Mouse (Mus musculus): ENCODE data around the gene Crebl2.

Gene Crebl2

GRCm38 (mm10) chr6:134829786-134830700 is at the start of gene Crebl2:
TSS of gene Crebl2 (plus strand) at chr6:134830154.
- DNase-seq (ENCODE audit: low spot score in 2 of 2) = peak; percentile 99 to 100

- peak in 1 of 2 experiments; percentile 14 for DNase-seq (ENCODE audit: low spot score in 2 of 2)
Observed at GRCm38 (mm10) chr6:134781494-134781913, 48.5 kb upstream of the Crebl2 start.

DNA sequence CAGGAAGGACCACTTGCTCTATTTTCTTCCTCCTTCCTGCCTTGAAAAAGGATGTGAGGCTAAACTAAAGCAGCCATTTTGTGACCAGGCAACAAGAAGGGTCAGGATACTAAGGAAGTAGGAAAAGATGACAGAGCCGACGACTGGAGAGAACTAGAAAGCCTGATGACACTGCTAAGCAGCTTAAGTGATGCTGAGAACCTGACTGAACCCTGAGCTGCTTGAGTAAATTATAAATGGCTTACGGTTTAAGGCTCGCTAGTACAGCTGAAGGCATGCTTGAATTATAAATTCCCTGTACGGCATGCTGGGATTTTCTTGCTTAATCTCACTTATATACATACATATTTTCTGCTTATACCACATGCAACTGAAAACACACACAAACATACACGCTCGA is 47.1 kb upstream of the Crebl2 start:
- no peak for DNase-seq (ENCODE audit: low spot score in 2 of 2)

DNA sequence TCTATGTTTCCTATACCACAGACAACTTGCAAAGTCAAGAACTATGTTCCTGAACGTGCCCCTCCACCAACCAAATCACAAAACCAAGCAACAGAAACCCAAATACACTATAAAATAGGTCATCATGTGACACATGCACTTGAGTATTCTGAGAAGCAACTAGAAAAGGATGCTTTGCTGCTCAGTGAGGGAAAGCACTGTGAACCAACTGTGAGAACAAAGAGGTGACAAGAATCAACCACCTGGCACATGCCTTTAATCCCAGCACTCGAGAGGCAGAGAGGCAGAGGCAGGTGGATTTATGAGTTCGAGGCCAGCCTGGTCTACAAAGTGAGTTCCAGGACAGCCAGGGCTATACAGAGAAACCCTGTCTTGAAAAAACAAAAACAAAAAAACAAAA is 43.5 kb upstream of the Crebl2 start:
- DNase-seq (ENCODE audit: low spot score in 2 of 2) = no peak

GRCm38 (mm10) chr6:134789100-134789499 is 40.9 kb upstream of the Crebl2 start:
- DNase-seq (ENCODE audit: low spot score in 2 of 2) = no peak

GRCm38 (mm10) chr6:134791251-134792118 is 38.5 kb upstream of the Crebl2 start:
- DNase-seq (ENCODE audit: low spot score in 2 of 2) = peak; percentile 18 to 66

DNA sequence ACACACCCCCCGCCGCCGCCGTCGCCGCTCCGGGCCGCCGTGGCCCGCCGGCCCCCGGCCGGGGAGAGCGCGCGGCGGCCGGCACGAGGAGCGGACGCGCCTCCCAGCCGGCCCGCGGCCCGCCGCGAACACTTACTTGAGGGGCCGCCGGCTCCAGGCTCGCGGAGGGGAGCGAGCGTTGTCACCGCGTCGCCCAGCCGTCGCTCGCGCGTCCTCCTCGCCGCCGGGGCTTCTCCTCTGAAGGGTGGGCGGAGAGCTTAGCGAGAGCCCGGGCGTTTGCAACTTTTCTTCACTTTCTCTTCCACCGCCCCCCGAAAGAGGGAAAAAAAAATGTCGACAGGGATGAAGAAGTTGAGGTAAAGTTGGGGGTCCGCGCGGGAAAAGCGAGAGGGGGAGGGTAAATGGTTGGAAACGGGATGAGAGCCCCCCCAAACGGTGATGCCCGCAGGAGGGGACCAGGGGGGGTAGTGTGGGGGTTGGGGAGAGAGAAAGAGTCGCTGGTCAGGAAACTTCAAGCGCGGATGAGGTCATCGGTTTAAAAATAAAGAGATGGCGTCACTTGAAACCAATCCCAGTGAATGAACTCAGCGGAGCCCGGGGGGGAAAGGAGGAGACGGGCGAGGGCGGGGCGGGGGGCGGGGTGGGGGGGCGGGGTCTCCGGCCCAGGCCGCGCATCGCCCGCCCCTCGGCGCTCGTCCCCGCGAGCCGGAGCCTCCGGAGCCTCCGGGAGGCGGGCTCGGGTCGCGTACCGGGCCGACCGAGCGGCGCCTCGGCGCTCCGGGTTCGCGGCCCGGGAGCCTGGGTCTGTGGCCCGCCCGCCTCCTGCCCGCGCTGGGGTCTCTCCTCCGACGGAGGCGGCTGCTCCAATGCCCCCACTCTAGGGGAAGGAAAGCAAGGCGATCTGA is 37.6 kb upstream of the Crebl2 start, which contains the start of gene Dusp16:
TSS of gene Dusp16 (minus strand) at position 485 of the 905 bp plus-strand sequence.
- DNase-seq (ENCODE audit: low spot score in 2 of 2) = peak; percentile 73 to 80

- no peak for DNase-seq (ENCODE audit: low spot score in 2 of 2)
Observed at GRCm38 (mm10) chr6:134793046-134793806, 36.7 kb upstream of the Crebl2 start.

- peak; percentile 80 to 94 for DNase-seq (ENCODE audit: low spot score in 2 of 2)
Observed at GRCm38 (mm10) chr6:134793911-134794520, 35.9 kb upstream of the Crebl2 start.

DNA sequence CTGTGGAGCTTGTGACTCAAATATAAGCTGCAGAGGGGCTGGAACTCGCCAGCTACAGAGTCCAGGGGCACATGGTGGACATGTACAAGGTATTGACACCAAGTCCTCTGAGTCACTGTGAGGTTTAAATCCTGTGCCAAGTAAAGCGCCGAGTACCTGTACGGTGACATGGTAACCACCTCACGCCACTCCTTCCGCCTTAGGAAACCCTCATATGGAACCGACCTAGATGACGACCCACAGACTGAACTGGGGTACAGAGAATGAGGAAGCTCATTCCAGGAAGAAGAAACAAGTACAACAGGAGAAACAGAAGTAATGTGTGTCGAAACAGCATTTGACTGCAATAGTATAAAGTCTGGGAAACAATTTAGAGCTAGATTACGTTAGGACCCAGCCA is 33.7 kb upstream of the Crebl2 start:
- no peak for DNase-seq (ENCODE audit: low spot score in 2 of 2)

- DNase-seq (ENCODE audit: low spot score in 2 of 2) = no peak
Observed at GRCm38 (mm10) chr6:134801483-134801882, 28.5 kb upstream of the Crebl2 start.

GRCm38 (mm10) chr6:134802641-134803043 is 27.3 kb upstream of the Crebl2 start:
- no peak for DNase-seq (ENCODE audit: low spot score in 2 of 2)

GRCm38 (mm10) chr6:134804736-134805277 is 25.1 kb upstream of the Crebl2 start:
- DNase-seq (ENCODE audit: low spot score in 2 of 2) = no peak

DNA sequence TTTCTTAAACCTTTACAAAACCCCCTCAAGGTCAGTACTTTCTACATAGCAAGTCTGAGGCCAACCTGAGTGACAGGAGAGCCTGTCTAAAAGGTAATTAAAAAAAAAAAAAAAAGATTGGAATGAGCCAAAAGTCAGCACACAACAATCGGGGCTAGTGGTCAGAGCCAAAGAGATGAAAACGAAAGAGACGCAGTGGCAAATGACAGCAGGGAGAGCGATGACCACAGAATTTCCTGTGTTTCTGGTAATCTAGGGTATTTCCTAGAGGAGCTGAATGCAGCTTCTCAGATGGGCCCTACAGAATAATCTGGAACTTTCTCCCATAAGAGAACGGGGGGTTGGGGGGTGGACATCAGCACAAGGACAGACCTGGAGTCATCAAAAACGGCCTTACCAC is 23.8 kb upstream of the Crebl2 start:
- no peak for DNase-seq (ENCODE audit: low spot score in 2 of 2)

DNA sequence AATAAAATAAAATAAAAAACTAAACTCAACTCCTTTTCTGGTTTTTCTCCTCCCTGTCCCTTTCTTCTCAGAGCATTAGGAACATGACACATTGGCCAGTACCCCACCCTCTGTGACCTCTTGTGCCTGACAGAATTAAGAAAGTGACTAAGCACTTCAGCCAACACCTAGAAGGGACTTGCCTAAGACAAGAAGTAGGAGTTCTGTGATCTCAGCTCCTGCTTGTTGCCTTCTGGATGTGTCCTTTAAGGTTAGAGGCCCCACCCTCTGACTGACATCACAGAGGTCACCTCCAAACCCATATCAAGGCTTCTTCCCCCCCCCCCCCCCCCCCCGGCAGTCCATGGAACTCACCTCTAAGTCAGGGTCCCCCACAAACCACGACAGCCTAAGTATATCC is 22.9 kb upstream of the Crebl2 start:
- no peak for DNase-seq (ENCODE audit: low spot score in 2 of 2)

DNA sequence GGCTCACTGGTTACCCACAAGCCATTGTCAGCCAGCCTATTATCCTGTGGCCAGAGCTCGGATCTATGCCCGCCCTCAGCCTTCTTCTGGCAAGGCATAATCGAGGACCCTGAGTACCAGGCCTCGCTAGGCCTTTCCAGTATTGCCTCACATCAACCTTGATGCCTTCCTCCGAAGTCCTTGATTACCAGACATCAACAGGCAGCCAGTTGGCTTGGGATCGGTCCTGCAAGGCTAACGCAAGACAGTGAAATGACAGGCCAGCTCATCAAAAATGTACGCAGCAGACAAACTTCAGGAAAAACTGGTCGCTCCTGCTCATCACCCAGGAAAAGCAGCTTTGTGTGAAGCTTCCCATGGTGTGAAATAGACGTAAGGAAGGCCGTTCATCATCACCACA is 22.2 kb upstream of the Crebl2 start:
- no peak for DNase-seq (ENCODE audit: low spot score in 2 of 2)

- DNase-seq (ENCODE audit: low spot score in 2 of 2) = no peak
Observed at GRCm38 (mm10) chr6:134813066-134813465, 16.9 kb upstream of the Crebl2 start.

- no peak for DNase-seq (ENCODE audit: low spot score in 2 of 2)
Observed at GRCm38 (mm10) chr6:134817051-134817928, 12.7 kb upstream of the Crebl2 start.

DNA sequence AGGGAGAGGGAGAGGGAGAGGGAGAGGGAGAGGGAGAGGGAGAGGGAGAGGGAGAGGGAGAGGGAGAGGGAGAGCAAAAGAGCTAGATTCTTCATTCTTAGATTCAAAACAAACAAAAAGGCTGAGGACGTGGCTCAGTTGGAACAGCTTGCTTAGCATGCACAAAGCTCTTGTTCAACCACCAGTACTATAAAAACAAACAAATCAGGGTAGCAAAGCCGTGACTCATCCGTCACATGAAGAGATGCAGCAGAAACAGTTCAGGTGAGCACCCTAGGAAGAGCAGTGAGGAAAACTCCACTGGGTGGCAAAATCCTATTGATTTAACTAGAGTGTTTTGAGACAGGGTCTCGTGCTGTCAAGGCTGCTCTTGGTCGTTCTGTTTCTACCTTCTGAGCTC is 10.2 kb upstream of the Crebl2 start:
- no peak for DNase-seq (ENCODE audit: low spot score in 2 of 2)
